Mouse (Mus musculus) spleen, postnatal 10 days (tissue): ENCODE measurements at regions not wholly inside any gene's neighbourhood (a gene's known extent, or its start where the extent isn't known, plus 50 kb on each side); places are given as distances from the start of the nearest gene placed in this dataset.

Experiments
- DNase-seq, 2 experiments: peaks; one replicate each; pipeline ENCODE4 v3.0.0; 2021 to 2022; ENCODE audit warnings: low spot score in 2 of 2

- DNase-seq = no peak
Measured at GRCm38 (mm10) chr1:52397460-52397859, 103.0 kb downstream of the Nab1 start.

GRCm38 (mm10) chr1:52392933-52393332 lies 107.5 kb downstream of the Nab1 start:
- no peak for DNase-seq

GRCm38 (mm10) chr1:52388836-52389235 lies 111.6 kb downstream of the Nab1 start:
- no peak for DNase-seq

- DNase-seq = no peak
Measured at GRCm38 (mm10) chr1:52388118-52388517, 112.4 kb downstream of the Nab1 start.

- DNase-seq = no peak
Measured at GRCm38 (mm10) chr1:52387062-52387461, 113.4 kb downstream of the Nab1 start.

GRCm38 (mm10) chr1:52375320-52375719 lies 125.2 kb downstream of the Nab1 start:
- DNase-seq = no peak

- DNase-seq = no peak
Measured at GRCm38 (mm10) chr1:52374666-52375065, 125.8 kb downstream of the Nab1 start.

- DNase-seq = no peak
Measured at GRCm38 (mm10) chr1:52373817-52374216, 126.7 kb downstream of the Nab1 start.

- DNase-seq = no peak
Measured at GRCm38 (mm10) chr1:52366386-52366785, 133.4 kb upstream of the Gls start.

- DNase-seq = no peak
Measured at GRCm38 (mm10) chr1:52363625-52364024, 130.6 kb upstream of the Gls start.

GRCm38 (mm10) chr1:52362976-52363375 lies 129.9 kb upstream of the Gls start:
- DNase-seq = no peak

- DNase-seq = peak in 1 of 2 experiments; percentile 26
Measured at GRCm38 (mm10) chr1:52354041-52354582, 121.1 kb upstream of the Gls start.

- DNase-seq = no peak
Measured at GRCm38 (mm10) chr1:52342127-52342526, 109.1 kb upstream of the Gls start.

GRCm38 (mm10) chr1:52338704-52339103 lies 105.7 kb upstream of the Gls start:
- no peak for DNase-seq

- DNase-seq = no peak
Measured at GRCm38 (mm10) chr1:52338243-52338642, 105.2 kb upstream of the Gls start.

- DNase-seq = no peak
Measured at GRCm38 (mm10) chr1:52336696-52337095, 103.7 kb upstream of the Gls start.

- DNase-seq = no peak
Measured at GRCm38 (mm10) chr1:52332013-52332412, 99.0 kb upstream of the Gls start.

GRCm38 (mm10) chr1:52331442-52331841 lies 98.4 kb upstream of the Gls start:
- no peak for DNase-seq

GRCm38 (mm10) chr1:52330496-52330895 lies 97.5 kb upstream of the Gls start:
- no peak for DNase-seq

- DNase-seq = no peak
Measured at GRCm38 (mm10) chr1:52328507-52328906, 95.5 kb upstream of the Gls start.

- DNase-seq = no peak
Measured at GRCm38 (mm10) chr1:52324356-52324755, 91.3 kb upstream of the Gls start.

GRCm38 (mm10) chr1:52312076-52312633 lies 79.1 kb upstream of the Gls start:
- no peak for DNase-seq

GRCm38 (mm10) chr1:52306892-52307291 lies 73.9 kb upstream of the Gls start:
- DNase-seq = peak in 1 of 2 experiments; percentile 71
